Mouse (Mus musculus): ENCODE measurements around the gene Tbc1d22a. TPM values are rescaled to one million over a fixed set of nuclear protein-coding genes. Genes with fewer than 3 reads are reported as not detected.

The Tbc1d22a gene
- polyA plus RNA-seq, 1 experiment from 2014 or later, result 11.1 TPM

- Histone ChIP-seq H3K4me3 (ENCODE audit: low read length) (no peak overlapping the region), H3K9ac (ENCODE audit: low read depth, low read length) (no peak overlapping the region), H3K27me3 (ENCODE audit: control insufficient read depth, insufficient read depth, low read length) (no peaks in the 10 kb centered on the region), H3K9me3 (ENCODE audit: control insufficient read depth, low read length) (no peaks in the 10 kb centered on the region), H3K4me2 (replicated peaks; ENCODE audit: low read depth, low read length) (no peak overlapping the region), H3K27ac (ENCODE audit: low read depth, low read length) (no peak overlapping the region), H3K36me3 (ENCODE audit: control insufficient read depth, insufficient read depth, low read length) (no peaks in the 10 kb centered on the region), H3K4me1 (ENCODE audit: control insufficient read depth, insufficient read depth, low read length) (no peaks in the 10 kb centered on the region)
- no peak for ATAC-seq (ENCODE audit: low FRiP score, low TSS enrichment)
- WGBS, result 66% methylated on average over 6 of the region's 6 CpGs
These were observed 161.7 kb downstream of the Tbc1d22a start for GRCm38 (mm10) chr15:86375860-86376394.

GRCm38 (mm10) chr15:86383278-86383677 is 169.0 kb downstream of the Tbc1d22a start:
- Histone ChIP-seq H3K9me3 (ENCODE audit: control insufficient read depth, low read length) (no peaks in the 10 kb centered on the region), H3K36me3 (ENCODE audit: control insufficient read depth, insufficient read depth, low read length) (no peaks in the 10 kb centered on the region), H3K4me3 (ENCODE audit: low read length) (no peak overlapping the region), H3K4me1 (ENCODE audit: control insufficient read depth, insufficient read depth, low read length) (no peaks in the 10 kb centered on the region), H3K27ac (ENCODE audit: low read depth, low read length) (no peak overlapping the region), H3K9ac (ENCODE audit: low read depth, low read length) (no peak overlapping the region), H3K4me2 (replicated peaks; ENCODE audit: low read depth, low read length) (no peak overlapping the region), H3K27me3 (ENCODE audit: control insufficient read depth, insufficient read depth, low read length) (no peaks in the 10 kb centered on the region)
- 82% methylated on average over 5 of the region's 5 CpGs for whole genome bisulfite sequencing
- ATAC-seq (ENCODE audit: low FRiP score, low TSS enrichment), result no peak

GRCm38 (mm10) chr15:86385436-86385835 is 171.2 kb downstream of the Tbc1d22a start:
- H3K27me3 ChIP-seq (ENCODE audit: control insufficient read depth, insufficient read depth, low read length), result no peaks in the 10 kb centered on the region
- no peak overlapping the region for H3K27ac ChIP-seq (ENCODE audit: low read depth, low read length)
- no peaks in the 10 kb centered on the region for H3K4me1 ChIP-seq (ENCODE audit: control insufficient read depth, insufficient read depth, low read length)
- H3K4me3 ChIP-seq (ENCODE audit: low read length), result no peak overlapping the region
- no peaks in the 10 kb centered on the region for H3K9me3 ChIP-seq (ENCODE audit: control insufficient read depth, low read length)
- 54% methylated on average over 2 of the region's 2 CpGs for WGBS
- H3K9ac ChIP-seq (ENCODE audit: low read depth, low read length), result no peak overlapping the region
- ATAC-seq (ENCODE audit: low FRiP score, low TSS enrichment), result no peak
- H3K36me3 ChIP-seq (ENCODE audit: control insufficient read depth, insufficient read depth, low read length), result no peaks in the 10 kb centered on the region
- H3K4me2 ChIP-seq (replicated peaks; ENCODE audit: low read depth, low read length), result no peak overlapping the region

GRCm38 (mm10) chr15:86386325-86386724 is 172.1 kb downstream of the Tbc1d22a start:
- Histone ChIP-seq H3K4me3 (ENCODE audit: low read length) (no peak overlapping the region), H3K9me3 (ENCODE audit: control insufficient read depth, low read length) (no peaks in the 10 kb centered on the region), H3K27ac (ENCODE audit: low read depth, low read length) (no peak overlapping the region), H3K9ac (ENCODE audit: low read depth, low read length) (no peak overlapping the region), H3K4me2 (replicated peaks; ENCODE audit: low read depth, low read length) (no peak overlapping the region), H3K4me1 (ENCODE audit: control insufficient read depth, insufficient read depth, low read length) (no peaks in the 10 kb centered on the region), H3K36me3 (ENCODE audit: control insufficient read depth, insufficient read depth, low read length) (no peaks in the 10 kb centered on the region), H3K27me3 (ENCODE audit: control insufficient read depth, insufficient read depth, low read length) (no peaks in the 10 kb centered on the region)
- no peak for ATAC-seq (ENCODE audit: low FRiP score, low TSS enrichment)
- WGBS, result 79% methylated on average over 8 of the region's 8 CpGs

GRCm38 (mm10) chr15:86388597-86388996 is 174.3 kb downstream of the Tbc1d22a start:
- no peak for ATAC-seq (ENCODE audit: low FRiP score, low TSS enrichment)

GRCm38 (mm10) chr15:86404866-86405265 is 190.6 kb downstream of the Tbc1d22a start:
- no peaks in the 10 kb centered on the region for H3K9me3 ChIP-seq (ENCODE audit: control insufficient read depth, low read length)
- no peak for ATAC-seq (ENCODE audit: low FRiP score, low TSS enrichment)
- H3K36me3 ChIP-seq (ENCODE audit: control insufficient read depth, insufficient read depth, low read length), result no peaks in the 10 kb centered on the region
- H3K4me2 ChIP-seq (replicated peaks; ENCODE audit: low read depth, low read length), result no peak overlapping the region
- no peaks in the 10 kb centered on the region for H3K4me1 ChIP-seq (ENCODE audit: control insufficient read depth, insufficient read depth, low read length)
- WGBS, result 88% methylated on average over 5 of the region's 5 CpGs
- H3K27ac ChIP-seq (ENCODE audit: low read depth, low read length), result no peak overlapping the region
- no peak overlapping the region for H3K9ac ChIP-seq (ENCODE audit: low read depth, low read length)
- no peaks in the 10 kb centered on the region for H3K27me3 ChIP-seq (ENCODE audit: control insufficient read depth, insufficient read depth, low read length)
- no peak overlapping the region for H3K4me3 ChIP-seq (ENCODE audit: low read length)

More at GRCm38 (mm10) chr15:86388597-86388996, 174.3 kb downstream of the Tbc1d22a start:
- Histone ChIP-seq H3K27ac (ENCODE audit: low read depth, low read length) (no peak overlapping the region), H3K4me3 (ENCODE audit: low read length) (no peak overlapping the region), H3K27me3 (ENCODE audit: control insufficient read depth, insufficient read depth, low read length) (no peaks in the 10 kb centered on the region), H3K36me3 (ENCODE audit: control insufficient read depth, insufficient read depth, low read length) (no peaks in the 10 kb centered on the region), H3K4me1 (ENCODE audit: control insufficient read depth, insufficient read depth, low read length) (no peaks in the 10 kb centered on the region), H3K9me3 (ENCODE audit: control insufficient read depth, low read length) (no peaks in the 10 kb centered on the region), H3K4me2 (replicated peaks; ENCODE audit: low read depth, low read length) (no peak overlapping the region), H3K9ac (ENCODE audit: low read depth, low read length) (no peak overlapping the region)
- WGBS, result 61% methylated on average over 3 of the region's 3 CpGs

- Histone ChIP-seq H3K9me3 (ENCODE audit: control insufficient read depth, low read length) (no peaks in the 10 kb centered on the region), H3K27ac (ENCODE audit: low read depth, low read length) (no peak overlapping the region), H3K4me1 (ENCODE audit: control insufficient read depth, insufficient read depth, low read length) (no peaks in the 10 kb centered on the region), H3K9ac (ENCODE audit: low read depth, low read length) (no peak overlapping the region), H3K4me3 (ENCODE audit: low read length) (no peak overlapping the region), H3K4me2 (replicated peaks; ENCODE audit: low read depth, low read length) (no peak overlapping the region), H3K27me3 (ENCODE audit: control insufficient read depth, insufficient read depth, low read length) (no peaks in the 10 kb centered on the region), H3K36me3 (ENCODE audit: control insufficient read depth, insufficient read depth, low read length) (no peaks in the 10 kb centered on the region)
- 24% methylated on average over 4 of the region's 4 CpGs for WGBS
- ATAC-seq (ENCODE audit: low FRiP score, low TSS enrichment), result no peak
These were observed 191.3 kb downstream of the Tbc1d22a start for GRCm38 (mm10) chr15:86405527-86405926.

GRCm38 (mm10) chr15:86409352-86409751 is 195.1 kb downstream of the Tbc1d22a start:
- peak; percentile 91 for ATAC-seq (ENCODE audit: low FRiP score, low TSS enrichment)
- no peak overlapping the region for H3K9ac ChIP-seq (ENCODE audit: low read depth, low read length)
- no peaks in the 10 kb centered on the region for H3K36me3 ChIP-seq (ENCODE audit: control insufficient read depth, insufficient read depth, low read length)
- H3K4me1 ChIP-seq (ENCODE audit: control insufficient read depth, insufficient read depth, low read length), result no peaks in the 10 kb centered on the region
- H3K27ac ChIP-seq (ENCODE audit: low read depth, low read length), result no peak overlapping the region
- WGBS, result 44% methylated on average over 5 of the region's 5 CpGs
- H3K4me2 ChIP-seq (replicated peaks; ENCODE audit: low read depth, low read length), result no peak overlapping the region
- H3K4me3 ChIP-seq (ENCODE audit: low read length), result no peak overlapping the region
- H3K9me3 ChIP-seq (ENCODE audit: control insufficient read depth, low read length), result no peaks in the 10 kb centered on the region
- no peaks in the 10 kb centered on the region for H3K27me3 ChIP-seq (ENCODE audit: control insufficient read depth, insufficient read depth, low read length)

- H3K36me3 ChIP-seq (ENCODE audit: control insufficient read depth, insufficient read depth, low read length), result no peaks in the 10 kb centered on the region
- 79% methylated on average over 5 of the region's 5 CpGs for WGBS
- no peaks in the 10 kb centered on the region for H3K9me3 ChIP-seq (ENCODE audit: control insufficient read depth, low read length)
- no peak for ATAC-seq (ENCODE audit: low FRiP score, low TSS enrichment)
- H3K4me3 ChIP-seq (ENCODE audit: low read length), result no peak overlapping the region
- H3K4me1 ChIP-seq (ENCODE audit: control insufficient read depth, insufficient read depth, low read length), result no peaks in the 10 kb centered on the region
- H3K27me3 ChIP-seq (ENCODE audit: control insufficient read depth, insufficient read depth, low read length), result no peaks in the 10 kb centered on the region
- H3K27ac ChIP-seq (ENCODE audit: low read depth, low read length), result no peak overlapping the region
- H3K9ac ChIP-seq (ENCODE audit: low read depth, low read length), result no peak overlapping the region
- H3K4me2 ChIP-seq (replicated peaks; ENCODE audit: low read depth, low read length), result no peak overlapping the region
These were observed 197.3 kb downstream of the Tbc1d22a start for GRCm38 (mm10) chr15:86411532-86412080.

All from kidney, embryonic 14.5 days (tissue).